Mouse (Mus musculus): ENCODE data around the gene Irf5.
"Not testable (repeated sequence)": the region's sequence is repeated elsewhere in the genome, so short reads cannot be mapped to it uniquely, and the experiment has no call there.

The Irf5 gene

DNA sequence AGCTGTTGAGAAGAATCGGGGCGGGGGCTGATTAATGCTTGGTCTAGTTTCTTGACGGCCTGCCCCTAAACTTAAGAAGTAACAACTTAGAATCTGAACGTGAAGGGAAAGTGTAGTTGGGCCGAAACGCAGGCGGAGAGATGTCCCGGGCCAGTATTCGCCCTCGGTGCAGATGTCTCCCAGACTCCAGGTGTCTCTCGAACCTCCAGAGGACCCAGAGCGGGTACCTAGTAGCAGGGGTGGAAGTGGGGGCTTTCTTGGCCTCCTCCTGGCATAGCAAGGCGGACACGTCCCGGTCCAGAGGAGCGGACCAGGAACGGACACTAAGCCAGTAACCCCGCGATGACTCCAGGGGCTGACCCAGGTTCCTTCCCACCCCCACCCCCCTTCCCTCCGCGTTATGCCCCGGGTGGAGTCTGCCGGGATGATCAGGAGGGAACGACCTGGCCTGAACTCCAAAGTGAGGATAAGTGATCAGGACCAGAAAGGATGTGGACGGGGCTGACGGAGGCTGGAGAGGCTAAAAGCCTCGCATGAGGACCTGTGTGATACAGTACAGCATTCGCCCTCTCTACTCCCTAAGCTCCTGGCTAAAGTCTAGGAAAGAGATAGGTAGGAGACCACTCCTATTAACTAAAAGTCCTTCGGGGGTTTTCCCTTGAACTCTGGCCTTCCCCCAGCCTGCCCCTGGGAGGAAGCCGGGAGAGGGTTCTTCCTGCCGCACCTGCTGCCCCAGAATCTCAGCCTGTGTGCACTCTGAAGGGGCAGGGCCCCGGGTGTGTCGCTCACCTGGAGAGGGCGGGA is 1.1 kb downstream of the Irf5 start:
- DNase-seq, result no peak

GRCm38 (mm10) chr6:29528165-29528505 is 1.7 kb downstream of the Irf5 start:
- no peak for DNase-seq

- no peak for DNase-seq
These were observed 2.4 kb downstream of the Irf5 start for GRCm38 (mm10) chr6:29528561-29529443.

DNA sequence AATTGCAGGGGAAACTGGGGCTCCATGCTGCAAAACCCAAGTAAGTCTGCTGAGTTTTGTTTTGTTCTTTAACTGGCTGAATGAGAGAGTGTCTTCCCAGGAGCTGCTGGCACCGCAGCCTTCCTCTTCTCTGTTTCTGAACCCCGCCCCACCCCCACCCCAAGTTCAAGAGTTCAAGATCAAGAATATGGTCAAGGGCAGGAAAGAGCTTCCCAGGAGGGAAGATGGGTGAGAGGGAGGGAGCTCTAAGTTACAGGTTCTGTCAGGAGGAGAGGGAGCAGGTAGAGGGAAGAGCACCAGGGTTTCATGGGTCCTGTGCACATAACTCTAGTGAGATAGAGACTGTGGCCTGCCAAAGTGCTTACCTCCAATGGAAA is 3.0 kb downstream of the Irf5 start:
- no peak for DNase-seq

DNA sequence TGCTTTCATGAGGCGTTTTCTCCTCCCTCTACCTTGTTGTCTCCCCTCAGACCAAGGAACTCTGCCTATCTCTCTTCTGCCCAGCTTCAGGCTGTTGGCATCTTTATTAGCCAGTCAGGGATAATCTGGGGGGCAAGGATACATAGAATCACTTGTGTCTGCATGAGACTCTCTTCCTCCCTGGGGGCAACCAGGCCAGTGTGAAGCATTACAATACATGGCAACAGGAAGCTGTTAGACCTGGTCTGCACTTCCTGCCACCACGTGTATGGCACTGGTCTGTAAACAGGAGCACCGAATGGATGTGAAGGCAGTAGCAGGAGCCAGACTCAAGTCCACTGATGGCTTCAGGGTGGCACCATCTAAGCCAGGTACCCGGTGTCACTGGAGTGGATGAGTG is 3.6 kb downstream of the Irf5 start:
- no peak for DNase-seq

- DNase-seq, result no peak
These were observed 8.9 kb downstream of the Irf5 start for GRCm38 (mm10) chr6:29535316-29535715.

- peak; percentile 22 for DNase-seq
These were observed 10.3 kb downstream of the Irf5 start for GRCm38 (mm10) chr6:29536651-29537193.

- no peak for DNase-seq
These were observed 10.8 kb downstream of the Irf5 start for GRCm38 (mm10) chr6:29537221-29537620.

DNA sequence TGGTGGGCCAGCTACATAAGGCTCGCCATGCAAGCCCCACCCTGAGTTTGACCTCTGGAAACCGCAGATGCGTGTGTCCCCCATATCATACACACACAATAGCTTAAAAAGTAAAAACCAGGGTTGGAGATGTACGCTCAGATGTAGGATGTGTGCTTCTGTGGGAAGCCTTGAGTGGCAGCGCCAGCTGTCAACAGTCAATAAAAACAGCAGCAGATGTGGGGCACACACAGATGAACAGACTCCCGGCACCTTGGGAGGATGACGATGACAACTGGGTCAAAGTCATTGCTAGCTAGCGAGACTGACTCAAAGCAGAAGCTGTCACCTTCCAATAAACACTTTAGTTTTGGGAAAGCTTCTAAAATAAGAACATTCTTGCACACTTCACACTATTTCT is 13.1 kb downstream of the Irf5 start:
- DNase-seq, result no peak

DNA sequence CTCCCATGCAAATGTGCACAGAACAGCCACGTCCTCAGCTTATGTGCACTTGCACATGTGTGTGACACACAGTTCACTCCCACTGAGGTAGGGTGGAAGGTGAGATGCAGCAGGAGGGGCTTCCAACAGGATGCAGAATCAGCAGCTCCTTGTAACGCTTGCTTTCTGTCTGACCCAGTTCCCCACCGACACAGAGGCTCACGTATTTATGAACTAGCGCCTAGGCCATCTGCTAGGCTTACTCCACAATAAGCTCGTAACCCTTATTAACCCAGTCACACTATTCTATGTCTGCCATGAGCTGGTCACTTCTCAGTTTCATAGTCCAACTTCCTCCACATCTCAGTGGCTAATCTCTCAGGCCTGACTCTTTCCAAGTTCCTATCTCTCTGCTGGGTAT is 13.8 kb downstream of the Irf5 start:
- no peak for DNase-seq

DNA sequence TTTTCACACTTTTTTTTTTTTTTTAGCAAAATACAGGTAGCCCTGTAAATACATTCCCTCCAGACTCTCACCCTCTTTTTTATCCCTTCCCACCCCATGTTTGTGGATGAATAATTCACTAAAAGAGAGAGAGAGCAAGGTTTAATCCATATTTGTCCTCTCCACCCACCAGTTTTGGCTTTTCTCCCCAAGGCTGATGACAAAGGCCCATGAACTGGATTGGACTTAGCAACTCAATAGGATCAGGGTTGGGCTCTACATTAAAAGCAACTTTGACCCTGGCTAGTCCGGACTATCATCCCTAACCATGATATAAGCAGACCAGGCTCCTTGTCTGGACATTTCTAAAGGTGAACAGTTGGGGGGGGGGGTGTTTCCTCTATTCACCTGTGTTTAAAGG is 14.5 kb downstream of the Irf5 start:
- no peak for DNase-seq

DNA sequence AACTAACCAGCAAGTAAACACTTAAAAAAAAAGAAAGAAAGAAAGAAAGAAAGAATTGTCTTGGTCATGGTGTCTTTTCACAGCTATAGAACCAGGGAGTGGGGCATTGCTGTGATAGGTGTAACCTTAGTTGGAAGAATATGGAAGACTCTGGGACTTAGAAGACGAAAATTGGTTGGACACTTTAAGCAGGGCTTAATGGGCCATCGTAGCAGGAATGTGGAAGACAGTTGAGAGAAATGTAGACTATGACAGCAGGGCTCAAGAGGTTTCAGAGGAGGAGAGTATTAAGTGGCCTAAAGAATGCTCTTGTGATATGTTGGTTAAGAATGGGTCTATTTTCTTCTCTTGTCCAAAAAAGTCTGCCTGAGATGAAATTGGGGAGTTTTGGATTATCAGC is 19.2 kb downstream of the Irf5 start:
- no peak for DNase-seq

DNA sequence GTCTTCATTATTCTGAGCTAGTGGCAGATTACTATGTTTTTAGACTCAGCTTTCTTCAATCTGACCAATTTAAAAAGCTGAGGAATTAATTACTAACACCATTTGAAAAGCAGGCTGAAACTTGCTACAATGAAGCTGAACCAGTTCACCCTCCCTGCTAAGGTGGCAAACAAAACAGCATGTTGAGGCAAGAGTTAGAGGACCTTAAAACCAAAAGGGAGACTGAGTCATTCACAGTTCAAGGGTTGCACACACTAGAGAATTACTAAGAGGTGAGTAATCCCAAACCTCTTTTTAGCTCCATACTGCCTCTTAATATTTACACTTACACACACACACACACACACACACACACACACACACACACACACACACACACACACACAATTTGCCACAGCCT is 21.2 kb downstream of the Irf5 start:
- DNase-seq, result no peak

DNA sequence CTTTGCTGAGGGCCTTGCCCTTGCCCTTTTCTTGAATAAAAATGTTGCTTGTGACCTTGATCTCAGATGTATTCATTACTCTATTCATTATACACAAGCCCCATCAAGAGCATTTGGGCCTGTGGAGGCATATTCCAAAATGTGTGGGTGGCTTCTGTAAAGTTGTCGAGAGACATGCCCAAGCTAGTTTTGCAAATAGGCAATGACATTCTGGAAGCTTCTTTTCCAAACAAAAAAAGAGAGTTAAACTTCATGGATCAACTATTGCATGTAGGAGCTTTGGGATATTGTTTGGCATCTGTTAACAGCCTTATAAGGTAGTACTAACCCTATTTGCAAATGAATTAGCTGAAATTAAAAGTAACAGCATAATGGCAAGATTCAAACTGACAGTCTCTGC is 21.7 kb downstream of the Irf5 start:
- DNase-seq, result no peak

- DNase-seq, result no peak
These were observed 26.1 kb downstream of the Irf5 start for GRCm38 (mm10) chr6:29552526-29552925.

- no peak for DNase-seq
These were observed 30.7 kb downstream of the Irf5 start for GRCm38 (mm10) chr6:29557112-29557511.

DNA sequence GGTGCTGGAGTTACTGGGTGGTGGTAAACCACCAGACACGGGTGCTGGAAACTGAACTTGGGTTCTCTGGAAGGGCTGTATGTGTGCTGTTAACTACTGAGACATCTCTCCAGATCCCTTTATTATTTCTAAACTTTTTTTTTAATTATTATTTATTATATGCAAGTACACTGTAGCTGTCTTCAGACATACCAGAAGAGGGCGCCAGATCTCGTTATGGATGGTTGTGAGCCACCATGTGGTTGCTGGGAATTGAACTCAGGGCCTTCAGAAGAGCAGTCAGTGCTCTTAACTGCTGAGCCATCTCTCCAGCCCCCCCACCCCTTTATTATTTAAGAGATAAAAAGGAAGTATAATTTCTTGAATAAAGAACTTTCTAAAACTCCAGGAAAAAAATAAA is 50.0 kb downstream of the Irf5 start:
- DNase-seq, result not testable (repeated sequence)

- no peak for DNase-seq
These were observed 54.3 kb downstream of the Irf5 start for GRCm38 (mm10) chr6:29580770-29581169.

GRCm38 (mm10) chr6:29581202-29581601 is 54.8 kb downstream of the Irf5 start:
- no peak for DNase-seq
